In the genomic region with DNA sequence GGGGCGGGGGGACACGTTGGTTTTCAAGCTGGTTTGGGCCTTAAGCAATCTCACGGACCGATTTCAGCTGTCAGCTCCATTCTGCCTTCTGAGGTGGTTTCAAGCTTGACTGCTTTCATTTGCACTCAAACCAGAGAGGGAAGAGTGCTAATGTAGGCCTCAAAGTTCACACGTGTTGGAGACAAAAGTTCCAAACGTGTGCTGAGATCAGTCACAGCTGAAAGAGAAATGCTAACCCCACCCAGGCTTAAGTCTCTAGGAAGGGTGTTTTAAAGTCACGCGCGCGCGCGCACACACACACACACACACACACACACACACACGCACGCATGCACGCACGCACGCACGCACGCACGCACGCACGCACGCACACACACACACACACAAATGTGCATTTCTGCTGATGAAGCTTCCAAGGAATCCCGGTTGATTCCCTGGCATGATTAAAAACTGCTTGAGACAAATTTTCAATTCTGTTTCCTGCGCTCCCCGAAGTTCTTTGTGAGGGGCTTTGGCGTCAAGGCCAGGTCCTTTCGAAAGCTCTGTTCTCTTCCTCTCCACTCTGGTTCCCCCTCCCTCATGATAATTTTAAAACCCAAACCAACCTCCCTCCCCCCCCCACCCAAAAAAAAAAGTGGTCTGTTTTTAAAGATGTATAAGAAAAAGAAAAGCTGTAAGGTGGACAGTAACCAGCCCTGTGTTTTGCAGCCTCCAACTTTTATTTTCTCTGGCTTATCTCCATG, we compare ENCODE assay signal across 12 mouse cellular contexts. TPM values are rescaled to one million over a fixed set of nuclear protein-coding genes. Genes with fewer than 3 reads are reported as not detected.
DNase-seq lines count a peak whose midpoint lies in the region; TF ChIP-seq lines count a peak whose summit lies in the region.
"Had no signal": no experiment of that assay in that cellular context is flagged by ENCODE, and none has a peak within 500 bp of the region (broad histone marks: within the 10 kb centered on the region; RNA-seq: fewer than 3 reads in every experiment).

No protein-coding gene starts in this region.

- peak; percentile 37 for DNase-seq in cerebellum, adult 11-12 months
- DNase-seq in cerebellum, adult 11 months: no peak
- DNase-seq in layer of hippocampus, adult 2 months (ENCODE audit: low spot score in 2 of 2): no peak
- no peak for DNase-seq in layer of hippocampus, postnatal 10 days (ENCODE audit: low spot score in 2 of 2)
- peak; percentile 30 for DNase-seq in thymus, postnatal 25 days
- no peak for DNase-seq in thymus, adult 18-20 months
- DNase-seq in spleen, postnatal 36 days (ENCODE audit: low spot score in 2 of 2): peak; percentile 57 to 70
- no peak for DNase-seq in kidney, postnatal 25 days
- DNase-seq: lung, adult 2 months had no signal

- H3K4me3 ChIP-seq in layer of hippocampus, adult 2 months: peak overlapping the region; percentile 33; the same call in 1 of the 2 replicates
- H3K4me3 ChIP-seq: heart, embryonic 15.5 days had no signal

- no peak for TF ChIP-seq CTCF in layer of hippocampus, adult 2 months (conservative IDR thresholded peaks at IDR 0.05)

- peak overlapping the region; percentile 53; the same call in 1 of the 2 replicates for H3K27ac ChIP-seq in layer of hippocampus, adult 2 months
- H3K27ac ChIP-seq: heart, embryonic 15.5 days had no signal

RNA-seq across cellular contexts. Expression of a gene that starts 23.8 kb away (rescaled TPM):
- total RNA-seq in layer of hippocampus, adult 2 months (2021): 10 to 100 TPM; 19.8 to 25.5 TPM
- 10 to 100 TPM; 23.7 to 24.4 TPM for total RNA-seq in layer of hippocampus, postnatal 10 days (2021)

RNA-seq across cellular contexts. Expression of a gene that starts 42.8 kb away (rescaled TPM):
- not detected for total RNA-seq in layer of hippocampus, adult 2 months (2021)
- 1 to 10 TPM in 1 of 2 experiments, not detected in 1; 1.1 TPM for total RNA-seq in layer of hippocampus, postnatal 10 days (2021)
- total RNA-seq: adrenal gland, adult 18-20 months; MEL had no signal

RNA-seq across cellular contexts. Expression of a gene that starts 57.2 kb away (rescaled TPM):
- 1 to 10 TPM; 8.6 to 9.0 TPM for total RNA-seq in layer of hippocampus, adult 2 months (2021)
- 1 to 10 TPM; 7.4 to 8.6 TPM for total RNA-seq in layer of hippocampus, postnatal 10 days (2021)

Comparison
In these comparisons a context has a peak if more than half of its experiments do, and no peak if none do; other contexts are left out.
1. DNase-seq: peak in cerebellum, adult 11-12 months (single experiment), thymus, postnatal 25 days (single experiment) and spleen, postnatal 36 days (2 of 2); none in cerebellum, adult 11 months (single experiment), layer of hippocampus, adult 2 months (0 of 2), layer of hippocampus, postnatal 10 days (0 of 2), thymus, adult 18-20 months (0 of 2) and kidney, postnatal 25 days (0 of 2).